Mouse (Mus musculus) forebrain, postnatal 0 days (tissue): ENCODE data around the gene Actg1. TPM values are rescaled to one million over a fixed set of nuclear protein-coding genes. Genes with fewer than 3 reads are reported as not detected.
"Not testable (repeated sequence)": the region's sequence is repeated elsewhere in the genome, so short reads cannot be mapped to it uniquely, and the experiment has no call there.

Experiments used
- ATAC-seq: fragments of 200-750 bp; cut with Nextera tagmentation; 2 replicates; pipeline ENCODE4 v1.8.0; 2017; ENCODE audit warnings: mild to moderate bottlenecking, moderate library complexity
- DNase-seq: peaks from one replicate; pipeline ENCODE4 v3.0.0-alpha.2; 2015
- H3K27ac ChIP-seq: fragments of 300-500 bp; sonication (generic); 2 replicates; pipeline ENCODE4 v1.5.1; 2014; ENCODE audit warnings: low read depth, mild to moderate bottlenecking, antibody characterized with exemption, low read length, moderate library complexity, mixed read lengths
- H3K27me3 ChIP-seq: fragments of 300-500 bp; sonication (generic); 2 replicates; pipeline ENCODE4 v1.6.1; 2014; ENCODE audit warnings: mild to moderate bottlenecking, low read length, mixed read lengths; ENCODE audit not compliant: insufficient read depth
- H3K36me3 ChIP-seq: fragments of 300-500 bp; sonication (generic); 2 replicates; pipeline ENCODE4 v1.6.1; 2014; ENCODE audit warnings: mild to moderate bottlenecking, moderate library complexity; ENCODE audit not compliant: insufficient read depth
- H3K4me1 ChIP-seq: fragments of 300-500 bp; sonication (generic); 2 replicates; pipeline ENCODE4 v1.6.1; 2014; ENCODE audit warnings: antibody characterized with exemption; ENCODE audit not compliant: insufficient read depth
- H3K4me2 ChIP-seq: fragments of 300-500 bp; sonication (generic); 2 replicates; pipeline ENCODE4 v1.6.1; 2014; ENCODE audit warnings: low read depth, mild to moderate bottlenecking, moderate library complexity
- H3K4me3 ChIP-seq: fragments of 300-500 bp; sonication (generic); 2 replicates; pipeline ENCODE4 v1.5.1; 2014; ENCODE audit warnings: low read depth, low read length, mixed read lengths
- H3K9ac ChIP-seq: fragments of 300-500 bp; sonication (generic); 2 replicates; pipeline ENCODE4 v1.6.1; 2014; ENCODE audit warnings: mild to moderate bottlenecking
- H3K9me3 ChIP-seq: fragments of 300-500 bp; sonication (generic); 2 replicates; pipeline ENCODE4 v1.6.1; 2016; ENCODE audit warnings: low read length
- CTCF ChIP-seq: sonication (generic); IDR thresholded peaks from 2 replicates; pipeline ENCODE4 v1.5.1; 2016; ENCODE audit warnings: antibody characterized with exemption, control low read depth, low read depth
- WGBS: fragments of 180-500 bp; shearing (Covaris S2); extraction: QIAGEN DNeasy Blood & Tissue Kit; methylation state at CpG from one replicate; pipeline ENCODE4 v1.1.7; 2014; 5-methylcytosine and 5-hydroxymethylcytosine counted together
- polyA plus RNA-seq: library from polyadenylated mRNA; unstranded; fragments of >200 nt; fragmentation: Nextera tagmentation; extraction: Ambion mirVana; gene quantifications from 2 replicates; pipeline ENCODE4 v1.2.1, GENCODE M21; 2015
- total RNA-seq: library from RNA; depleted of rRNA; stranded (reverse); fragments of >200 nt; gene quantifications from 2 replicates; pipeline ENCODE4 v1.2.3, GENCODE M21; 2014

Gene Actg1
- total and polyA plus RNA-seq, 2 experiments from 2014 or later, result 2,516 to 4,381 TPM

- Histone ChIP-seq H3K27ac (no peak overlapping the region), H3K9me3 (no peaks in the 10 kb centered on the region), H3K27me3 (no peaks in the 10 kb centered on the region), H3K4me3 (no peak overlapping the region), H3K4me2 (no peak overlapping the region), H3K9ac (no peak overlapping the region), H3K4me1 (peaks cover 15% of the 10 kb centered on the region), H3K36me3 (no peaks in the 10 kb centered on the region)
- 89% methylated on average over 17 of the region's 17 CpGs for WGBS
- TF ChIP-seq CTCF, result no peak
- ATAC-seq (no peak), DNase-seq (no peak)
Measured at GRCm38 (mm10) chr11:120354304-120355276, 6.2 kb upstream of the Actg1 start.

DNA sequence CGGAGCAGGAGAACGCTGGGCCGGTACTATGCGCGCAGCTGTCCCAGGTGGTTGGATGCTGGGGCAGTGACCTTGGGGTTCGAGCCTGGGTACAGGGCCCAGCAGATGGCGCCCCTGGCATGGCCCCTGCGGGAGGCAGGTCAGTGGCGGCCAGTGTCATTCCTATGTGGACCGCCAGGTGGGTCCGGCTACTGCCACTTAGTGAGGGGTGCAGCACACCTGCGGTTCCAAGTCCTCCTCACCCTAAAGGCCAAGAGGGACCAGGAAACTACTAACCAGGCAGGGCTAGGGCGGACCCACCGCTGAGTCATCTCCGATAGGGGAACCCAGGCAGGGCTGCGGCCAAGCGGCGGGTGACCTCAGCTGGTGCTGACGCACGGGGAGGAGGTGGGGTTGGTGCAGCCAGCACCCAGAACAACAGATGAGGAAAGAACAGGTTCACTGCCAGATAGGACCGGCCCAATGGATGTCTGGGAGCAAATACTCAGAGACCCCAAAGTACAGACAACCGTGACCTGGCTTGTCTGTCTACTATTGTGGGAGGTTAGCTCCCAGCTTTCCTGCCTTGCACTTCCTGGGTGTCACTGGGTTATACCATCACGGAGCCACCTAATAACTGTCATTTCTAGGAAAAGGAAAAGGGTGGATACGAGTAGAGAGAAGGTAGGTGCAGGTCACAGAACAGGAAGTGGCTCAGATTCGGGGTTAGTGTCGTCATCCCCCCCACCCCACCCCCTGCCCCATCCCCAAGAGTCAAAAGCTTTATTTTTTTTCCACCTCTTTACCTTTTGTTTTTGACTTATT lies 5.4 kb upstream of the Actg1 start:
- H3K27me3 ChIP-seq, result no peaks in the 10 kb centered on the region
- ATAC-seq (no peak), DNase-seq (no peak)
- 30% methylated on average over 26 of the region's 26 CpGs for WGBS
- H3K4me1 ChIP-seq, result peaks cover 19% of the 10 kb centered on the region
- no peaks in the 10 kb centered on the region for H3K36me3 ChIP-seq
- H3K9ac ChIP-seq, result no peak overlapping the region
- peak; percentile 65 for TF ChIP-seq CTCF
- no peaks in the 10 kb centered on the region for H3K9me3 ChIP-seq
- no peak overlapping the region for H3K27ac ChIP-seq
- no peak overlapping the region for H3K4me3 ChIP-seq
- no peak overlapping the region for H3K4me2 ChIP-seq

- H3K4me1 ChIP-seq, result peaks cover 9% of the 10 kb centered on the region
- H3K4me3 ChIP-seq, result no peak overlapping the region
- 61% methylated on average over 13 of the region's 13 CpGs for WGBS
- H3K27me3 ChIP-seq, result no peaks in the 10 kb centered on the region
- ATAC-seq, result no peak
- H3K4me2 ChIP-seq, result no peak overlapping the region
- no peak for TF ChIP-seq CTCF
- peak overlapping the region; percentile 55 for H3K27ac ChIP-seq
- no peaks in the 10 kb centered on the region for H3K36me3 ChIP-seq
- no peak for DNase-seq
- no peaks in the 10 kb centered on the region for H3K9me3 ChIP-seq
- H3K9ac ChIP-seq, result peak overlapping the region; percentile 31; the same call in 1 of the 2 replicates
Measured at GRCm38 (mm10) chr11:120352571-120353290, 4.4 kb upstream of the Actg1 start.

DNA sequence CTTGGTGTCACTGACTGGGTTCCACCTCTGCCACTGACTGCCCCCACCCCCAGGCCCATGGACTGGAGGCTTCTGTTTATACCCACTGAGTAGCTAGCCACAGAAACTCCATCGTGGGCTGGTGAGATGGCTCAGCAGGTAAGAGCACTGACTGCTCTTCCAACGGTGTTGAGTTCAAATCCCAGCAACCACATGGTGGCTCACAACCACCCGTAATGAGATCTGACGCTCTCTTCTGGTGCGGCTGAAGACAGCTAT lies 3.7 kb upstream of the Actg1 start:
- H3K27me3 ChIP-seq, DNase-seq, H3K4me2 ChIP-seq, H3K9me3 ChIP-seq, H3K36me3 ChIP-seq, ATAC-seq, H3K4me3 ChIP-seq, H3K4me1 ChIP-seq, H3K27ac ChIP-seq, H3K9ac ChIP-seq: not testable (repeated sequence)
- 91% methylated on average over 5 of the region's 5 CpGs for WGBS

DNA sequence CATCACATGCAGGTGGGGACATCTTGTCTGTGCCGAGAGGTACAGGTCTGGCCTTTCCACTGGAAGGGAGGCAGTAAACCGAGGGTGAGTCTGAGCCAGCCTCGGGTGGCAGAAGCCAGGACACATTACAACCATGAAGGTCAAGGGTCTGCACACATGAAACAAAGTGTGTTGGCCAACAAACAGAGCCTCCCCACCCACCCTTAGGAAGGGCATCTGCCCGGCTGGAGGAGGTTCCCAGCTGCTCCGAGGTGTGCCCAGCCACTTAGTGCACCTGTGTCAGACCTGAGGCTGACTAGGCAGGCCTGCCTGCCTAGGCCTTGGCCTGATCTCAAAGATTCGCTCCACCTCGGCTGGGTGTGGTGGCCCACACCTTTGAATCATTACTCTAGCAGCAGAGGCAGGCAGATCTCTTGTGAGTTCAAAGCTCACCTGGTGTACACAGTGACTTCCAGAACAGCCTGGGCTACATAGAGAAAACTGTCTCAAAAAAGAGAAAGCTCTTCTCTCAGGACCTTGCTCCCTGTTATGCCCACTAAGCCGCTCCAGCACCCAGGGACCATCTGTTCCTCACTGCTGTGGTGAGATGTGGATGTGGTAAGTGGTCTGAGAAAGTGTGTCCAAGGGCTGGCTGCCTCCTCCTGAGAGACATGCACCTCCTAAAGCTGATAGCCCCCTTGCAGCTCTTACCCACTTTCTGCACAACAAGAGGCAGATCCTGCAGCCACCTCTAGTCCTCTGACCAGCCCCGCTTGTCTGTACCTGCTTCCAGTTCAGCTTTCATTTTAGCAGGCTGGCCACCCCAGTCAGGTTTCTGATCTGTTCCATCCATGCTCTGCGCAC lies 3.1 kb upstream of the Actg1 start:
- Histone ChIP-seq H3K4me3 (no peak overlapping the region), H3K9ac (peak overlapping the region; percentile 100; the same call in 1 of the 2 replicates), H3K27ac (peak overlapping the region; percentile 100), H3K36me3 (peaks cover 6% of the 10 kb centered on the region), H3K9me3 (no peaks in the 10 kb centered on the region), H3K27me3 (no peaks in the 10 kb centered on the region), H3K4me2 (0 out of 2 replicates have a peak overlapping the region, but pooled peaks have one; percentile 98), H3K4me1 (peaks cover 5% of the 10 kb centered on the region)
- TF ChIP-seq CTCF, result no peak
- ATAC-seq, result no peak
- DNase-seq, result no peak
- 86% methylated on average over 10 of the region's 10 CpGs for WGBS

DNA sequence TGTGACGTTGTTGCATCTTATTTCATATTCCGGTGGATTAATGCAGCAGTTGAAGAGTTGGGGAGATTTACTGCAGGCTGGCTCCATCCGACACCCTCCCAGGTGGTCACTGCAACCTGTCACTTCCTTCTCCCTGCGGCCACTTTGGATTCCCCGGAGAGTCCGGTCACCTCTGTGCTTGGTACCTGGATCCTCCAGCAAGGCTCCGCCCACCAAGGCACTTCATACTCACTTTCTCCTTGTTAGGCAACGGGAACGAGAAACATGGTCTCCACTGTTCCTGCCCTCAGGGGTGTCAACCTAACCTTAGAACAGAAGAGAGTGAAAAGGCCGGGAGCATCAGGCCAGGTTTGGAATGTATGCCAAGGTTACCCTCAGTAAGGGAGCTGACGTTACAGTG lies 2.4 kb upstream of the Actg1 start:
- peaks cover 9% of the 10 kb centered on the region for H3K36me3 ChIP-seq
- H3K27me3 ChIP-seq, result no peaks in the 10 kb centered on the region
- peaks cover 5% of the 10 kb centered on the region for H3K4me1 ChIP-seq
- no peak for TF ChIP-seq CTCF
- WGBS, result 17% methylated on average over 11 of the region's 11 CpGs
- peak overlapping the region; percentile 100 for H3K9ac ChIP-seq
- H3K27ac ChIP-seq, result peak overlapping the region; percentile 100
- DNase-seq (no peak), ATAC-seq (no peak)
- H3K9me3 ChIP-seq, result no peaks in the 10 kb centered on the region
- peak overlapping the region; percentile 98 for H3K4me2 ChIP-seq
- H3K4me3 ChIP-seq, result peak overlapping the region; percentile 100
